Mouse (Mus musculus) ovary, adult 18-20 months (tissue): ENCODE measurements around the gene Dab2.

Experiments used
- DNase-seq: peaks from one replicate; pipeline ENCODE4 v3.0.0; 2022; ENCODE audit warnings: low spot score, mixed read lengths

Gene Dab2

DNA sequence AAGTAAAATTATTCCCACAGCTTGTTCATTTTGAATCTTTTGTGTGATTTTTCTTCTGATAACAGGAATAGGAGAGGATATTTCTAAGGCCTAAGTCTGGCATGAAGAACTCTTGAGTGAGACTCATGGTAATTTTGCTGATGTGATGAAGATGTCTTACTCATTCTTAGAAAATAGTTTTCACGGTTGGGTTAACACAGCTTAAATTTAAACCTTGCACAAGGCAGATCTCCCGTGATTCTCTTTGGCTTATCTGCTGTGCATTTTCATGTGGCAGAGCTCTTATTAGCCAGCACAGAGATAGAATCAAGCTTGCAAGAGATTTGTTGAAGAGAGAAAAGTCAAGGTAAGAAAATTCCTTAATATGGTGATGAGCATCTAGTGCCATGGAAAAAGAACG, at the start of gene Dab2:
Gene Dab2, plus strand, starts transcription at position 235 of the 400 bp plus-strand sequence.
- DNase-seq = no peak

DNA sequence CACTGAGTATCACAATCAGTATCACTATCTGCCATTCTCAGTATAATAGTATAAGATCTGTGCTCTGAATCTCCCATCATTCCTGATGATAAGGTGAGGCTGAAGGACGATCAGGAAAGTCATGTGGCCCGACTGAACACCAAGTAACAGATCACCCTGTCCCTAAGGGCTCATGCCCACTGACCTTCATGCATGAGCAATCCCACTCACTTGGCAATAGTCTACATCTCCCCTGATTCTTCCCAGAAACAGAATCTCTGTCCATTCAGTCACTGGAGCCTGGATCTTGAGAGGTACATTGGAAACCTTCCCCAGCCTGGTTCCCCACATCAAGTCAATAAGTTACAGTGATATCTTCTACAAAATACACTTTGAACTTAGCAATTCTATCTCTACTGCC, 46.1 kb upstream of the Dab2 start:
- no peak for DNase-seq

DNA sequence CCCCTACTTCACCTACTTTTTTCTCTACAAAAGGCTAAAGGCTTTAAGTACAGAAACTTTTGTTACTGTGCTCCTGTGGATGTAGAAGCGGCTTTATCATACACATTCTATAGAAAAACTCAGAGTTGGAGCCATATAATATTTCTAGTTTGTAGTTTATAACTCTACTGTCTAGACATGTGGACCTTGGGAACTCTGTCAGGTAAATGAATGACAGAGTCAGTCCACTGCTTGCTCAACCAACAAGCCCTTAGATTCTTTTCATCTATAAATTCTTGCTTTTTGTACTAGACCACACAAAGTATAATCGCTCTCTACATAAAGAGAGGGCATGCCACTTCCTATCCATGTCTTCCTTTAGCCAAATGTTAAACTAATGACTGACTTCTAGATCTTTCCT, 45.2 kb upstream of the Dab2 start:
- no peak for DNase-seq

DNA sequence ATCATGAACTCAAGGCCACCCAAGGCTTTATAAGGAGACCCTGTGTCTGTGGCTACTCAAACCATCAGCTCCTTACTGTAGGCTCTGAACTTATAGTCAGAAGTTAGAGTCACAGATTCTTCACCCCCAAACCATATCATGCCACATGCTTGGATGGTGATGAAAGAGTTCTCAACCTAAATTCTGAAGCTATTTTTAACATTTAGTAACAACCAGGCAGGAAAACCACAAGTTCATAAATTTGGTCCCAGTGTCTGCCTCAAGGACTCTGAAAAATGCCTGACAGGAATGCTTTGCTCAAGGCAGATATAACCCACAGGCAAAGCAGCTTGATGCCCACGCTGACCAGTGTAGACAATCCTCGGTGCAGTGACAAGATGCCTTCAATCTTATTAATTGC, 42.5 kb upstream of the Dab2 start:
- DNase-seq = no peak

DNA sequence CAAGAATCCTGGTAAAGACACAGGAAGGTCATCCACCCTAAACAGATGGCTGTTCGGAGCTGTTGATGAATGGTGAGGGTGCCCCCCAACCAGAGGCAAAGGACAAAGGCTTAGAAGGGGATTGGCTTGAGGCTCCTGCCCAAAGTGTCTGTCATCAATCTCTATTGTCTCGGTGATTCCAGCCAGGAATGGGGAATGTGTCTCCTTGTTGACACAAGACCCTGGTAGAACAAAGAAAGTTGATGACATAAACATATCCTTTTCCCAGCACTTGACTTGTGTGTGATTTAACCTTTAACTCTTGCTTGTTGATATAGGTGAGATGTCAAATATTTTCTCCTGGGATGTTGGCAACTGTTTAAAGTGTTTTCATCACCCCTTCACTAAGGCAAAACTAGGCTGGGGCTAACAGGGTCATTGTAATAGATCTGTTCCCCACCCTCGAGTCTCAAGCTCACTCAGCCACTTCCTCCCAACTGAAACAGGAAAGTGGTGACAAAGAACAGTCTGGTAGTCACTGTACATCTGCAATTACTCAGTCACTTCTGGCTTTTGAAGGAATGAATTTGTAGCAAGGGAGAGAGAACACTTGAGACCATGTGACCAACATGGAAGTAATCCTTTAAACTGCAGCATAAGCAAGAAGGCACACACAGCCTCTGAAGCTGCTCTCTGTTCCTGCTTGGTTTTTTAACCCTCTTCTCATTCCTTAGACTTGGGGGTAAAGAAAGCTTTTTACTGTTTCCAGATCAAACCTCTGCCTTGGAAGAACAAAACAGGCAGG, 39.4 kb upstream of the Dab2 start:
- no peak for DNase-seq

DNA sequence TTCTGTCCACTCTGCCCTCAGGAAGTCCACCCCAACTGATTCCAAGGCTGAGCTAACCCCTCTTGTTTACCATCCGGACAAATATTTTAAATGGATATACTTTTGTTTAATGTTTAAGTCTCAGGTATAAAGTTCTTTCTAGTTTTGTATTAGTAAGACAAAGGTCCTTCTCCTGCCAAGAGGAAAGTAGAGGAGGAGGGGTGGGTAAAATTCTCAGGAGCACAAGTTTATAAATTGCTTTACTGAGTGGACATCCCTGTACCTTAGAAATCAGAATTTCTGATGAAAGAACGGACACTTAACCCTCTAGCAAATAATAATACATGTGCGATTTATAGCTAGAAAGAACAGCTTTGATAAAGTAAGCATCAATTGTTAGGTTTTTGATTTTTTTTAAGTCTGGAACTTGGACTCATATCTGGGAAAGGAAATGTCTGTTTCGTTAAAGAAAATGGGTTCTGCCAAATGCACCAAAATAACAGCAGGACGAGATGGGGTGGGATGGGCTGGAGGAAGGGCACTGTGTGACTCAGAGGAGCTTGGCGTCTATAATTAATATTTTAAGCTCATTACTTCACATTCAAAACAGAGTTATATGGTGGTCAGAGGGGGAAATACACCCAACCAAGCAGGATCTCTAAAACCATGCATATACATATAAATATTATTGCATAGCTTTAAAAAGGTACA, 38.7 kb upstream of the Dab2 start:
- DNase-seq = no peak

DNA sequence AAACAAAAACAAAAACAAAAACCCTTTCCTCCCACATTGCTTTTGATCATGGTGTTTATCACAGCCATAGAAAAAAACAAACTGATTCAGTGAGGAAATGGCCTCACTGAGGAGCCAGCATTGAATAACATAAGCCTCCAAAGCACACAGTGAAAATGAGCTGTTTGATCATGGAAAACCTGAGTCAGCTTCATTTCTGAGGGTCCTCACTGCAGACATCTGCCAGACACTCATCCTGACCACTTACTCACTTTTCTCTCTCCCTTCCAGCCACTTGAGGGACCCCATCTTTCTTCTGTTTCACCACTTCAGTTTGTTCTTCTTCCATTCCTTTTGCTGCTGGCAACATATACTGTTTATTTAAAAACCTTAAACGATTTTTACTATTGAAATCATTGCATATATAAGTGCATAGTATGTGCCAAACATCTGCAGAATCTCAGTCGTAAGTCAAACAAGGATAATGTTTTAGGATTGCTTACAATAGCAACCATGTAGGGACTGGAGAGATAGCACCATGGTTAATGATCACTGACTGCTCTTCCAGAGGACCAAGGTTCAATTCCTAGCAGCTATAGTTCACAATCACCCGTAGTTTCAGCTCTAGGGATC, 32.3 kb upstream of the Dab2 start:
- DNase-seq = no peak

DNA sequence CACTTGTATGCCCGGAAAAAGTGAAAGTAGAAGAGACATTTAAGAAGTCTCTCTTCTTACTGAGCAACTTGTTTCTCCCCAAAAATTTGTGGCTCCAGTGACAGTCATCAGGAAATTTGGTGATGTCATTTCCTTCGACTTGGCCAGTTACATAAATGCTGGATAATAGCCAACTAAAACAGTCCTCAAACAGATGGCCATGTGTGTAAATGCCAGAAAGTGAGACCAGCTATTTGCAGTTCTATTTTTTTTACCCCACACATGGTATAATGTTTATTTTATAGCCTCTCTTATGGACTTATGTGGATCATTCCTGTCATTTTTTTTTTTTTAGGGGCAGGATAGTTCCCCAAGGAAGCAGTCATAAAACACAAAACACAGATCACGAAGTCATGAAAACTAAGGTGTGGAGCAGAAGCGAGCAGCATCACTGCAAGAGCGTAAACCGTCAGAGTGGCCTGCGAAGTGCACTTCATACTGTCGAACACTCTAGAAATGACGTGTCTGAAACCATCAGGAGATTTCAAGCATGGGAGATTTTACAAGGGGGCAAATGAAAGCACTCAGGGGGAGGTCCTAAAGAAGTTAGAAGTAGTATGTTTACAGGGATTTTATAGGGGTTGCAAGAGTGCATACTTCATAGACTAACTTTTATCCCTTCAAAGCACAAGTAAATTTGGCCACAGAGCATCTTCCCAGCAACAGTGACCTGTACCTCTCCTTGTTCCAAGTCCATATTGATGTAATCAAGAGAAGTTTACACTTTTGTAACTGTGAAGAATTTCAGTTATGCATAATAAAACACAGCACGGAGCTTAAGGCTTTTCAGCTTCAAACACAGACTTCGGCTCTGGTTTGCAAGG, 20.8 kb upstream of the Dab2 start:
- no peak for DNase-seq

DNA sequence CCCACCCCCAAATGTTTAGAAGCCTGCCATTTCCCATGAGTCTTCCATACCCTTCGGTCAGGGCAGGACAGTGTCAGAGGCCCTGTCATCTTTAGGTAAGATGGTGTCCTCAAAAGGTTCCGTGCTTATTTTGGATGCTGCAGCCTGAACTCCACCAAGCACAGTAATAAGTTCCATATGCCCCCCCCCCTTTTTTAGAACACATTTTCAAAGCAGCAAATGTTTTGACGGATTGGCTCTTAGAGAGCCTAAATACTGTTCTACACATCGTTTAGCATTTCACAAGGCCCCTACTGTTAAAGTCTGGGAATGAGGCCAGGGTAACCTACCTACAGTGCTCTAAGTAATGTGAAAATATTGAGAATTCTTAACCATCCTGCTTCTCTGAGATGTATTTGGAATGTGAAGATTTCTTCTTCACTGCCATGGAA, 19.6 kb upstream of the Dab2 start:
- no peak for DNase-seq

DNA sequence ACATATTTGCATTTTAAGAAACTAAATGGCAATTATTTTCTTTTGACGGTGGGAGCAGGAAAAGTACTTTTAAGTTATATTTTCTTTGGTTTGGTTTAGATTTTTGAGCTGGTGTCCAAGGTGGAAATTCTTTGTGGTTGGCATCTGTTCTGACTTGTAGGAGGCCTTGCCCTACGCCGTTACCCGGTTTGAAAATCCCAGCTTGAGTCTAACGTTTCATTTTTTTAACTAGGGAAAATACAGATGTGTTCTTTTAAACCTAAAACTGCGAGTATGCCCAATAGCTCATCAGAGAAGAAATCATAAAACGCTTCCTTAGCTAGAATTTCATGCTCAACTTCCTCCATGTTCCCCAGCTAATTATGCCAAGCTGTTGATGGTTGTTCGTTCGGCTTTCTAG, 16.3 kb upstream of the Dab2 start:
- no peak for DNase-seq

DNA sequence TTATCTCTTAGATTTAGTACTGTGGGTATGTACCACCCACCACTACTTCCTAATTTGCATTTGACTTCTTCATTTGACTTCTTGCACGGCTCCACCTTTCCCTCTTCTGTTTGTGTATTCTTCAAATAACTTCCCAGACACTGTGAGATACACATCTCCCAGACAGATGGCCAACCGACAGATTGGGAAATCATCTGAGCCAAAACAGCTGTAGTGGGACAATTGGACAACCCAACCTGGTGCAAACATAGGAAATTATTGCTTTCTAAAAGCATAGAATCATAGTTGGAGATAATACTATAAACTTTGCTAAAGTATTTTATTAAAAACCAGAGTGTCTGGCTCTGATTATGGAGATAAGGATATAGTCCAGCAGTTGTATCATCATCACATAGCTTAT, 3.5 kb upstream of the Dab2 start:
- DNase-seq = no peak

DNA sequence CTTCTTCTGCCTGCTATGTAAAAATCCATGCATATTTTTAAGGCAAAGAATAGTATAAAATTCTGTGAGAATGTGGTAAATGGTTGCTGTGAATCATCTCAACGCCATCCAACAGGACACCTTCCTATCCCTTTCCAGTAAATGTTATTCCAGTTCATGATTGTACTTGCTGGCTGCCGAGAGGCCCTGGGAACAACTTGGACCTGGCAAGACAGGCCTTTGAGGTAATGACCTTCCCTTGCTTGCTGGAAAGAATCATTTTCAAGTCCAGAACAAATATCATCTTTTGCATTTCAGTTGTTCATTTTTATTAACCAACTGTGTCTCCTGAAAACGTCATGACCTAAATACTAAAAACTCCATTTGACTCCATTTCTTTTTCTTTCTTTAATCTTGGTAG, 862 bp upstream of the Dab2 start:
- no peak for DNase-seq

DNA sequence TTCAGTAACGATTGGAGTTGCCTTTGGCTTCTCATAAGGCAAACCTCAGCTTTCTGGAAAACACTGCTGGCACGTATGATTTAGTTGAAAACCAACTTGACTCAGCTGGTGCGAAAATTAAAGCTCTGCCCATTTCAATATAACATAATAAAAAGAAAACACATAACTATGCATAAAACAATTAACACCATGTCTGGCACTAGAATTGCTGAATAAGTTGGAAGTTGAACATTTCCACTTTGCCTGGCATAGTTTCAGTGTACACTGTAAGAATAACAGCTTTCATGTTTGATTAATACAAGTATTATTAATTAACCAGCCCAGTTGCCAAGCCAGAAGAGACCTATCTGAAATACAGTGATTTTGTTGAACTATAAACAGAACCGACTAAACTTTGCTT, 2.6 kb downstream of the Dab2 start:
- DNase-seq = no peak

DNA sequence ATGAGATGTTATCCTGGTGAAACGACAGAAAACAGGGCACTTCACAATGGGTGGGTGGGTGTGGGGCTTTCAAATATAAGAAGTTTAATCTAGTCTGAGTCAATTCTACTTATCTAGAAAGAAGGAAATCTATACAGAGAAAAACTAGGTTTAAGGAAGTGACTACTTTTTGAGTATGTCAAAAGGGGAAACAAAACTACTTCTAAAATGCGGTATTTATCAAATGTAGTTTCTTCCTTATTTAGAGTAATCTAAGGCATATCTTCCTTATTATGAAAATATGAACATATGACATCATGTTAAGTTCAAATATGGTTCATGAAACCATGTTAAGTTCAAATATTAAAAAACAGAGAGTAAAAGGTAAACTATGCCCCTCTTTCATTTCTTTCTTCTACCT, 4.2 kb downstream of the Dab2 start:
- DNase-seq = no peak

DNA sequence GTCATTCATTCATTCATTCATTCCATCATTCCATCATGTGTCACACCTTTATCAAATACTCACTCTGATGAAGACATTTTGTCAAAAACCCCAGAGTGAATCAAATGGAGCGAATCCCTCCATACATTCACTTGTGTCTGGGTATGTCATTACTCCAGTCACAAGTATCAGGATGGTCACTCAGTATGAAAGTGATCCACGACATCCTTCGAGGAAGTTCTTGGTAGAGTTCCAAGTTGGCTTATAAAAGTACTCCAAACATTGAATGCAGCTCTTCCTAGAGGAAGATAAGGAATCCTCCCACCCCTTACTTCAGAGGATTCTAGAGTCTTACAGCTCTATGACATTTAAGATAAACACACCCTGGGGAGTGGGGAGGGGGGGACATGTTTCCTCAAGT, 10.0 kb downstream of the Dab2 start:
- DNase-seq = no peak

DNA sequence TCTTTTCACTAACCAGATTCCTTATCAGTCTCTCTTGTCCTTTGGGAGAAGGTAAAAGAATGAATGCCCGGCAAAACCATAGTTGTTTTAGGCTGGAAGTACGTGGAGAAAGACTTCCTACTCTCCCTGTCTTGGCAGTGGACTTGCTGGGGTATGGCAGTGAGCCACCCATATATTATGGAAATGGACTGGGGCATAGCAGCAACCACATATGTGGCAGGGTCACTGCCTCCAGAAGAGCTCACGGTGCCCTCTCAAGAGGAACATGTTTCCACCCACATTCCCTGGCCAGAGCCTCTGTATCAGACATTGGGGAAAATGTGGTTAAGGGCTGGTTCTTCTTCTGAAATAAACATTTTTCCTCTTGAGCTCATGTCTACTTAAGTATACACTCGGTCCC, 10.8 kb downstream of the Dab2 start:
- no peak for DNase-seq

DNA sequence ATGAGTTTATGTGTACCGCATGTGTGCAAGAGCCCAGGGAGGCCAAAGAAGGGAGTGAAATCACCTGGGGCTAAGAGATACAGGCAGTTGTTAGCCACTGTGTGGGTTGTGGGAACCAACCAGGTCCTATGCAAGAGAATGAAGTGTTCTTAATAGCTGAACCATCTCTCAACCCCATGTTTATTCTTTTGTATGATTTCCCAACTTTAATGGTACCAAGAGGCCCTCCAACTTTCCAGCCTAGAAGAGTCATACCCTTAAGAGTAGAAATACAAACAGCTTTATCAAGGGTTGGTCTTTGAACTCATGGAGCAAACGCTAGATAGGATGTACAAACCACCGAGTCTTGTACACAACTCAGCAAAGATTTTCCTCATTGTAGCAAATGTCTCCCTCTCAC, 12.8 kb downstream of the Dab2 start:
- no peak for DNase-seq

DNA sequence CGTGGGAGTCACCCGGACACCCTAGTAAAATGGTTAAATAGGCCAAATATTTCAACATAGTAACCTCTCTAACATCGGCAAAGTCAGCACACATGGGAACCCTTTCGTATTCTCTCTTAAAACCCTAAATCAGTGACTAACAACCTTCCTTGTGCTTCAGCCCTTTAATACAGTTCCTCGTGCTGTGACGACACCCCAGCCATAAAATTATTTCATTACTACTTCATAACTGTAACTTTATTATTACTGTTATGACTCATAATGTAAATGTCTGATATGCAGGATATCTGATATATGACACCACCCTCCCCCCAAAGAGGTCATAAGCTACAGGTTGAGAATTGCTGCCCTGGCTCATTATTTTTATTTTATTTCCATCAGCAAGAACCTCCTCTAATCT, 19.8 kb downstream of the Dab2 start:
- no peak for DNase-seq

DNA sequence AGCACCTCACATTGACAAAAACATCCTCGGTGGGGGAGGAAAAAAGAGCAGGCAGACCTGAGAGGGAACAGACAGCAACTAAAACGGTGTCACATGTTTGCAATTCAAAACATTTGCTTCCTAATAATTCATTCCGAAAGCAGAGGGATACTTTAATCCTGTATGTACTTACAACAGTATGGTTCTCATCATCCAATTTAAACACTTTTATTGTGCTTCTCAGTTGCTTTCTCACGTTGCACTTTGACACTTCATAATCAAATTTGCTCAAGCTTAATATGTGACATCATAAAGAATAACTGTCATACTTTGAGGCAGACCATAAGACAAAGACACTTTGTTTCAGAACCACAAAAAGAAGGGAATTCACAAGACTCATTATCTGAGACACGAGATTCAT, 20.9 kb downstream of the Dab2 start:
- no peak for DNase-seq

DNA sequence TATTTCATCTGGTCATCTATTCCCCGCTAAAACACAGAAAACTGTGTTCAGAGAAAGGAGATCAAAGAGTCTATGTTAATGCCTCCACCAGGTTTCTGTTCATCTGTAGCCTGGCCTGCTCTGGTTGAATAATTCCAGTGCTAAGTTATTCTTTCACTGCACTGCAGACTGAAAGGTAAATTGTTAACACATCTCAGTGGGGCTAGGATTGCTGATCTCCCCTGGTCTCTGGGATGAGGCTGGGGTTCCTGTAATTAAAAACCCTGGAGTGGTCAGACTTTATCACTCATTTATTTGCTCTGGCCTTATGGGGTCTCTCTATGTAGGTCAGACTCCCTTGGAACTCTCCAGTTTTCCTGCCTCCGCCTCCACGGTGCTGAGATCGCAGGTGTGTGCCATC, 21.7 kb downstream of the Dab2 start:
- DNase-seq = no peak

DNA sequence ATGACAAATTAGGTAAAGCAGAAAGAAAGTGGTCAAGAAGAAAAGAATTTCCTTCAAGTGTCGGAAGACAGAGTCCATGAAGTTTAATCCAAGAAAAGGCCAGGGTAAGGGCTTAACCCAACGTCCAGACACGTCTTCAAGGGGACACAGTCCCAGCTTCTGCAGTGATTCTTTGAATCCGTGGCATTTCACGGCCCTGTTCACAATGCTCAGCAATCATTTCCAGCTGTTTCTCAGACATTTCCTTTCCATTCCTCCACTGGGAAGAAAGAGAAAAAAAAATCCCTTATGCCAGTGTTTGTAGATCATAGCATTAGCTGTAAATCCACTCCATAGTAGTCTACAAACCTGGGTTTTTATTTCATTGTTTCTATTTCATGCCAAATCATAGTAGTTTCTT, 22.7 kb downstream of the Dab2 start:
- DNase-seq = no peak

DNA sequence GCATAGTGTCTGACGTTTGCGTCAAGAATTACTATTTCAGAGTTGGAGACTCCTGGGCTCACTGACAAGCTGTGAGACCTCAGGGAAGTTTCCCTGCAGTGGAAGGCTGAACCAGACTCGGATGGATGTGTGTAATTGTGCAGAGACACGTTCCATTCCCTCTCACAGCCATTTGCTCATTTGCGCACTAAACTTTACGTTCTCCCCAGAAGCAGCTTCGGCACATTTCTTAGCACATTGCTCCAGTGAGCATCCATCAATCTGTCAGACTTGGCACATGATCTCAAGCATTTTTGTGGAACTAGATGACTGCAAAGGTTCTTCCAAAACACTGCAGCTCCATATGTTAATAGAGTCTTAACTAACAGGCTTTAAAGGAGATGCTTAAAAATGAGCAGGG, 24.0 kb downstream of the Dab2 start:
- DNase-seq = no peak

DNA sequence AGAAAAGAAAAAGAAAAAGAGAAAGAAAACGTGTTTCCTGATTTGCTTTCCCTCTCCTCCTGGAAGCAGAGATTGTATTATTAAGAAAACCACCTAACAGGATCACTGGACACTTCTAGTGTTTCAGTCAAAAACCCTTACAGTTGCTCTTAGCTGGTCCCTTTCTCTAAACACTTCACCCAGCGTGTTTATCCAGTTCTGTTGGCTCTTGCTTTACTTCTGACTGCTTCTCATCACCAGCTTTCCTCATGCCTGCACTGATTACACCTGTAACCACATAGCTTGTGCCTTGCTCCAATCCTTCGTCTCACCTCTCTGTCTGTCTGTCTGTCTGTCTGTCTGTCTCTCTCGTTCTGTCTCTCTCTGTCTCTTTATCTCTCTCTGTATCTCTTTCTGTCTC, 25.9 kb downstream of the Dab2 start:
- DNase-seq = no peak
